In genomic region chr13:81176071-81176470, GRCm38 (mm10) we compare ENCODE assay signal across 14 mouse cellular contexts.
DNase-seq lines count a peak whose midpoint lies in the region; ATAC-seq lines count a peak whose summit lies in the region.
"Had no signal": no experiment of that assay in that cellular context is flagged by ENCODE, and none has a peak within 500 bp of the region (broad histone marks: within the 10 kb centered on the region; RNA-seq: fewer than 3 reads in every experiment).

No protein-coding gene starts in this region.

- peak; percentile 8 for DNase-seq in lung, postnatal 25 days (ENCODE audit: low spot score)
- DNase-seq in lung, postnatal 14 days = no peak
- DNase-seq in thymus, postnatal 36 days = peak; percentile 7 to 18
- no peak for DNase-seq in heart, adult 9 months (ENCODE audit: low spot score in 2 of 2)
- no peak for DNase-seq in adrenal gland, adult 2 months
- no peak for DNase-seq in urinary bladder, postnatal 4 days (ENCODE audit: low spot score in 2 of 2)
- DNase-seq: cerebellum, adult 9-11 months; heart, postnatal 4 days; kidney, adult 11 months; kidney, postnatal 36 days; right cerebral cortex, postnatal 25 days had no signal

- ATAC-seq in granulocyte monocyte progenitor cell, adult 5-6 weeks (replicated peaks; ENCODE audit: poor library complexity, severe bottlenecking) = peak; percentile 75
- ATAC-seq in neutrophil, adult 5-6 weeks (ENCODE audit: extremely low read depth, insufficient number of reproducible peaks, low FRiP score, poor library complexity, severe bottlenecking) = peak; percentile 64; the same call in 1 of the 2 replicates
- ATAC-seq: Patski had no signal

Comparison
In these comparisons a context has a peak if more than half of its experiments do, and no peak if none do; other contexts are left out.
1. DNase-seq: peak in lung, postnatal 25 days (single experiment) and thymus, postnatal 36 days (2 of 2); none in lung, postnatal 14 days (single experiment), heart, adult 9 months (0 of 2), adrenal gland, adult 2 months (single experiment) and urinary bladder, postnatal 4 days (0 of 2).